Mouse (Mus musculus) small intestine, adult 2 months (tissue): ENCODE data around the gene Rmnd5a. TPM values are rescaled to one million over a fixed set of nuclear protein-coding genes. Genes with fewer than 3 reads are reported as not detected.

ENCODE experiments used
- H3K27ac ChIP-seq: fragments of 200-500 bp; 2 replicates; pipeline ENCODE4 v1.5.1; 2012; ENCODE audit warnings: low read depth, low read length, control low read depth, inconsistent platforms; ENCODE audit not compliant: insufficient read depth
- H3K27me3 ChIP-seq: fragments of 200-500 bp; 2 replicates; pipeline ENCODE4 v1.6.1; 2012; ENCODE audit warnings: mild to moderate bottlenecking, moderate library complexity, low read length, inconsistent platforms; ENCODE audit not compliant: control insufficient read depth, insufficient read depth
- H3K36me3 ChIP-seq: fragments of 200-500 bp; 2 replicates; pipeline ENCODE4 v1.6.1; 2012; ENCODE audit warnings: mild to moderate bottlenecking, low read length, control low read depth, inconsistent platforms; ENCODE audit not compliant: control insufficient read depth, insufficient read depth
- H3K4me1 ChIP-seq: fragments of 200-500 bp; 2 replicates; pipeline ENCODE4 v1.6.1; 2012; ENCODE audit warnings: low read length, inconsistent platforms, mixed read lengths; ENCODE audit not compliant: control insufficient read depth, insufficient read depth, insufficient read length
- H3K4me3 ChIP-seq: fragments of 200-500 bp; 2 replicates; pipeline ENCODE4 v1.5.1; 2012; ENCODE audit warnings: low read depth, mild to moderate bottlenecking, control low read depth, inconsistent platforms, low read length, moderate library complexity
- CTCF ChIP-seq: fragments of 200-500 bp; IDR thresholded peaks from 2 replicates; pipeline ENCODE4 v1.5.1; 2012; ENCODE audit warnings: low read depth, mild to moderate bottlenecking, control low read depth, inconsistent platforms, low read length, moderate library complexity, mixed read lengths; ENCODE audit not compliant: insufficient replicate concordance, insufficient read length; ENCODE audit errors: extremely low read depth
- POLR2A ChIP-seq: fragments of 200-500 bp; IDR thresholded peaks from 2 replicates; pipeline ENCODE4 v1.6.1; 2012; ENCODE audit warnings: low read depth, mild to moderate bottlenecking, control low read depth, inconsistent platforms, low read length, moderate library complexity
- WGBS: fragments of 180-500 bp; shearing (Covaris S2); methylation state at CpG from one replicate; pipeline ENCODE4 v1.1.7; 2018; 5-methylcytosine and 5-hydroxymethylcytosine counted together
- polyA plus RNA-seq: library from polyadenylated mRNA; depleted of rRNA; stranded (reverse); fragments of >200 nt; gene quantifications from 2 replicates; pipeline ENCODE4 v1.2.3, GENCODE M21; 2012

Gene Rmnd5a
- polyA plus RNA-seq, 1 experiment, result 12.5 TPM

DNA sequence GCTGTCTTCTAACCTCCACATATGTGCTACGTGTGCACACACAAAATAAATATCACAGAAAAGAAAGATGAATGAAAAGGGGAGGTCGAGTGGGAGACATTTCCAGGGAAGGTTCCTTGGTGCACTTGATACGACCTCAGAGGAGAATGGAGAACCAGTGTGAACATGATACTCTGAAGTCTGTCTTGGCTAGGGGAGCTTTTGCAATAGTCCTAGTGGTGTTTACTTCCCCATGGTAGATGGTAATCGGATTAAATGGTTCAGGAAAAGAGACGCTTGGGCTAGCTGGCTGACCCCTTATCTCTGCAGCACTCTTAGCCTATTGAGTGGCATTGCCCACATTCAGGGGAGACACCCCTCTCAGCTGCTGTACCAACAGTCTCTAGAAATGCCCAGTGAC is 36.3 kb upstream of the Rmnd5a start:
- no peak overlapping the region for H3K27ac ChIP-seq
- peaks cover 7% of the 10 kb centered on the region; the same call in 1 of the 2 replicates for H3K4me1 ChIP-seq
- TF ChIP-seq POLR2A (no peak), CTCF (no peak)
- H3K27me3 ChIP-seq, result no peaks in the 10 kb centered on the region
- H3K4me3 ChIP-seq, result no peak overlapping the region
- H3K36me3 ChIP-seq, result no peaks in the 10 kb centered on the region
- 78% methylated on average over 5 of the region's 5 CpGs for WGBS

DNA sequence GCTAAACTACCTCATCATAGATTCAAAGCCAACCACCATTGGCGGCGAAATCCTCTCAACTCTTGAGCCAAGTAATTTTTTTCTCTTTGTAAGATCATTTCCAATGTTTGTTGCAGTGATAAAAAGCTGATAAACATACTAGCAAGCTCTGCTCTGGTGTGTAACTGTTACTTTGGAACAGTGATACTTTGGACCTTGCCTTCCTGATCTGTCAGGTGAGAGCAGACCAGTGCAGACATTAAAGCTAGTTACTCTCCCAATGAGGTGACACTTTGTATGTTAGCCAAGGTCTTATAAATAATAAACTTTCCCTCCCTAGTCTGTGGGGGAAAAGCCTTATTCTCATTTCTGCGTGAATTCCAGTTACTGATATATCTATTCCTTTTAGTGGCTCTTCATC is 35.2 kb upstream of the Rmnd5a start:
- no peak overlapping the region for H3K4me3 ChIP-seq
- H3K27me3 ChIP-seq, result no peaks in the 10 kb centered on the region
- H3K36me3 ChIP-seq, result no peaks in the 10 kb centered on the region
- 34% methylated on average over 3 of the region's 3 CpGs for WGBS
- H3K4me1 ChIP-seq, result peaks cover 7% of the 10 kb centered on the region; the same call in 1 of the 2 replicates
- TF ChIP-seq POLR2A, result no peak
- no peak for TF ChIP-seq CTCF
- no peak overlapping the region for H3K27ac ChIP-seq

DNA sequence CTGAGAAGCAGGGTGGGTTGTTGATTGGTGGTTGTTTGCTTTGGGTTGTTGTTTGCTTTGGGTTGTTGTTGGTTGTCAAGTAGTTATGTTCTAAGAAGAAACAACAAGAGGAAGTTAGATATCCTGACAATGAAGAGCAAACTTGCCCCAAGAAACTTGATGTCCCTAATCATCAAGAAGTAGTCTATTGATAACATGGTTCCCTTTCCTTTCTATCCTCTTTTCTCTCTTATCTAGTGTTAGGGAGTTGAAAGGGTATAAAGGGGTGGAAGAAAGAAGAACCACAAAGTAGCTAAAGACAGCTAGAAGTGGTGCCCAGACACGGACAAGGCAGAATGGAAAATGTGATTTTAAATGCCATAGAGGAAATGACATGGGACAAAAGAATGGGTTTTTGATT is 32.3 kb upstream of the Rmnd5a start:
- H3K36me3 ChIP-seq, result no peaks in the 10 kb centered on the region

GRCm38 (mm10) chr6:71471830-71472520 is 31.5 kb upstream of the Rmnd5a start:
- 52% methylated on average over 4 of the region's 4 CpGs for WGBS
- no peak overlapping the region for H3K27ac ChIP-seq
- no peaks in the 10 kb centered on the region for H3K36me3 ChIP-seq
- H3K4me1 ChIP-seq, result peaks cover 7% of the 10 kb centered on the region; the same call in 1 of the 2 replicates
- H3K4me3 ChIP-seq, result no peak overlapping the region
- H3K27me3 ChIP-seq, result no peaks in the 10 kb centered on the region
- TF ChIP-seq CTCF, result no peak
- TF ChIP-seq POLR2A, result no peak

More for the DNA sequence above, 32.3 kb upstream of the Rmnd5a start:
- WGBS, result 76% methylated on average over 1 of the region's 1 CpGs
- H3K27ac ChIP-seq, result no peak overlapping the region
- TF ChIP-seq CTCF (no peak), POLR2A (no peak)
- H3K4me3 ChIP-seq, result no peak overlapping the region
- H3K27me3 ChIP-seq, result no peaks in the 10 kb centered on the region
- peaks cover 7% of the 10 kb centered on the region; the same call in 1 of the 2 replicates for H3K4me1 ChIP-seq

DNA sequence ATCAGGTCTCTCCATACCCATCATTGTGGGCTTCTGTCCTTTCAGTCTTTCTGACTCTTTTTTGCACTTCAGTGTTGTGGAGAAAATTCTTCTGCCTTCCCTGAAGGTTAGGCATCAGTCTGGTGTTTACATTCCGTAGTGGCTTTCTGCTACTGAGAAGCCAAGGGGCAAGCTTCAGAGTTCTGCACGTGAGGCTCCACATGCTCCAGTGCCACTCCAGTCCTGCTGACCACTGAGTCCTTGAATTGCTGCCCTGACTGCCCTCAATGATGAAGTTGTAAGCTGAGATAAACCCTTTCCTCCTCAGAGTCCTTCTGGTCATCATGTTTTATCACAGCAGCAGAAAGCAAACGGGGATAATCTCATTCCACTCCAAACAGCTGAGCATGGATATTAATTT is 28.9 kb upstream of the Rmnd5a start:
- Histone ChIP-seq H3K36me3 (no peaks in the 10 kb centered on the region), H3K27ac (no peak overlapping the region), H3K4me3 (no peak overlapping the region), H3K4me1 (no peaks in the 10 kb centered on the region), H3K27me3 (no peaks in the 10 kb centered on the region)
- TF ChIP-seq CTCF (no peak), POLR2A (no peak)
- 63% methylated on average over 3 of the region's 3 CpGs for WGBS

DNA sequence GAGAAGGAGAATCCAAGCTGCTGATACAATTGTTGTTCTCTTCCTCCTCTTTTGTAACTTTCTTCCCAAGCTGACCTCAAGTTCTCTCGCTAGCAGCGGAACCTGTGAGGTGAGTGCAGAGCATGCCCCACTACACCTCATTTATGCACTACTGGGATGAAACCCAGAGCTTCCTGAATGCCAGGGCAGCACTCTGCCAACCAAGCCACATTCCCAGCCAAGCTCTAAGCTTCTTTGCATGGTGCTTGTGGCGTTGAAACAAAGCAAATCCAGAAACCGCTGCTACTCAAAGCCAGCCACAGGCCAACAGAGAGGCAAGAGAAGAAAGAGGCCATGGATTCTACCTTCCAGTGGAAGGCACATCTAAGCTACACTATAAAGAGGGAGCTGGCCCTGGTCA is 27.3 kb upstream of the Rmnd5a start:
- no peak overlapping the region for H3K27ac ChIP-seq

DNA sequence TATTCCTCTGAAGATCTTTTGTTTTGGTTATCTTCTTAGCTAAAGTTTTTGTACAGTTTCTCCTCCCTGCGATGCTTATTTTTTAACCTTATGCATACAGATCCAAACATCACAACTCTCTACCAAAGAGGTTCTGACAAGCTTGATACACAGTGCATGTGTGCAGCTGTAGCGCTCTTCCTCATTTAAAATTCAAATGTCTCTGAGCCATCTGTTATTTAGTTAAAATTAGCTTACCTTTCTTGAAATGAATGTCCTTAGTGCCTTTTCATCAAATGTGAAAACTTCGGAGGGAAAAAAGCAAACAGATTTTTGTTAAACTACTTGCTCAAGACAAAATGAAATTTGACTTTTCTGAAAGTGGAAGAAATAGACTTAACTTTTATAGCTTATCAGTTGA is 24.7 kb upstream of the Rmnd5a start:
- H3K27me3 ChIP-seq, result no peaks in the 10 kb centered on the region
- no peak for TF ChIP-seq CTCF
- no peak for TF ChIP-seq POLR2A
- no peaks in the 10 kb centered on the region for H3K4me1 ChIP-seq
- WGBS, result 87% methylated on average over 3 of the region's 3 CpGs
- H3K4me3 ChIP-seq, result no peak overlapping the region
- no peaks in the 10 kb centered on the region for H3K36me3 ChIP-seq
- no peak overlapping the region for H3K27ac ChIP-seq

More for the DNA sequence above, 27.3 kb upstream of the Rmnd5a start:
- WGBS, result 88% methylated on average over 4 of the region's 4 CpGs
- TF ChIP-seq CTCF, result no peak
- TF ChIP-seq POLR2A, result no peak
- H3K27me3 ChIP-seq, result no peaks in the 10 kb centered on the region
- H3K36me3 ChIP-seq, result no peaks in the 10 kb centered on the region
- no peak overlapping the region for H3K4me3 ChIP-seq
- no peaks in the 10 kb centered on the region for H3K4me1 ChIP-seq
